ENCODE assay signal across 13 mouse cellular contexts in the genomic region with DNA sequence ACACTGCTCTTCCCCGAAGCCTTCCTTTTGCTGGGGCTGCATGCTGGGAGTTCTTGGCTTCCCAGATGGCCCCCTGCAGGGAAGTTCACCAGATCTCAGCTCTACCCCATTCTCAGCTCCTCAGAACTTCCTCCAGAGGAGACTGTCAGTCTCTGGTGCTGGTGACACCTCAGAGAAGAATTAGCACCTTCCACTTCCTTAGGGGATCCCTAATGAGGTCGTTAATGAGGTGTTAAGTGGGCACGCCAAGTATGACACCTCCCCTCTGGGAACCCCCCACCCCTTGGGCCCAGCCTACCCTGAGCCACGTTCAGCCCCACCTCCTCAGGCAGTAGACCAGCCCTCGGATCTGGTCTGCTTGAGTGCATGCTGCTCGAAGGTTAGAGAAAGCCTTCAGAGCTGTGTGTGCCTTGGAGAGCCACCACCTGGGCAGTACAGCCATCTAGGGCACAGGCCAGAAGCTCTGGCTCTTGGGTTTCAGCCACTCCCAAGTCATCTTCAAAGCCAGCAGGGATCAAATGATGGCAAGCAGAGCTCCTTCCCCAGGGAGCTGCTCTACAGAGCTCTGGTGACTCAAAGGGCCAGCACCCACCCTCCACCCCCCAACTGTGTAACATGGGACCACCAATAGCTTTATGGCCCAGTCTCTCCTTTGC. TPM values are rescaled to one million over a fixed set of nuclear protein-coding genes. Genes with fewer than 3 reads are reported as not detected.
DNase-seq lines count a peak whose midpoint lies in the region; ATAC-seq and TF ChIP-seq lines count a peak whose summit lies in the region.
"Had no signal": no experiment of that assay in that cellular context is flagged by ENCODE, and none has a peak within 500 bp of the region (broad histone marks: within the 10 kb centered on the region; RNA-seq: fewer than 3 reads in every experiment).

No protein-coding gene starts in this region.

- H3K27me3 ChIP-seq in kidney, embryonic 14.5 days (ENCODE audit: control insufficient read depth, insufficient read depth, low read length): no peaks in the 10 kb centered on the region
- peaks cover 44% of the 10 kb centered on the region for H3K27me3 ChIP-seq in E14TG2a.4 (ENCODE audit: insufficient read depth, low read length)
- H3K27me3 ChIP-seq in embryonic facial prominence, embryonic 14.5 days (replicated peaks; ENCODE audit: control insufficient read depth, insufficient read depth, low read length): no peaks in the 10 kb centered on the region
- H3K27me3 ChIP-seq: Patski had no signal

- intact Hi-C loops in left cerebral cortex, postnatal 36 days (cut with DNase I): no loop called here

- H3K27ac ChIP-seq in kidney, embryonic 14.5 days (ENCODE audit: low read depth, low read length): no peak overlapping the region; the same call in 1 of the 2 replicates
- no peak overlapping the region for H3K27ac ChIP-seq in embryonic facial prominence, embryonic 14.5 days (replicated peaks; ENCODE audit: low read depth, low read length)
- H3K27ac ChIP-seq in macrophage: peak overlapping the region; percentile 95
- H3K27ac ChIP-seq: embryonic facial prominence, embryonic 13.5 days had no signal

- H3K4me1 ChIP-seq in kidney, embryonic 14.5 days (ENCODE audit: control insufficient read depth, insufficient read depth, low read length): peaks cover 35% of the 10 kb centered on the region
- H3K4me1 ChIP-seq in E14TG2a.4 (replicated peaks; ENCODE audit: low read depth, low read length): peaks cover 66% of the 10 kb centered on the region
- H3K4me1 ChIP-seq in embryonic facial prominence, embryonic 14.5 days (ENCODE audit: control insufficient read depth, insufficient read depth, low read length): peaks cover 20% of the 10 kb centered on the region

- no peak for TF ChIP-seq CTCF in E14TG2a.4 (conservative IDR thresholded peaks at IDR 0.05; ENCODE audit: low read length)

- no peak overlapping the region for H3K4me3 ChIP-seq in kidney, embryonic 14.5 days (ENCODE audit: low read length)
- H3K4me3 ChIP-seq in E14TG2a.4 (replicated peaks; ENCODE audit: low read length): peak overlapping the region; percentile 73
- H3K4me3 ChIP-seq in embryonic facial prominence, embryonic 14.5 days (ENCODE audit: low read depth, low read length): no peak overlapping the region
- no peak overlapping the region for H3K4me3 ChIP-seq in macrophage (ENCODE audit: inconsistent target)
- H3K4me3 ChIP-seq: embryonic facial prominence, embryonic 13.5 days had no signal

- H3K9ac ChIP-seq in kidney, embryonic 14.5 days (ENCODE audit: low read depth, low read length): no peak overlapping the region
- no peak overlapping the region for H3K9ac ChIP-seq in embryonic facial prominence, embryonic 14.5 days (ENCODE audit: low read depth, low read length)
- H3K9ac ChIP-seq: embryonic facial prominence, embryonic 13.5 days had no signal

- H3K9me3 ChIP-seq in kidney, embryonic 14.5 days (ENCODE audit: control insufficient read depth, low read length): no peaks in the 10 kb centered on the region
- no peaks in the 10 kb centered on the region for H3K9me3 ChIP-seq in E14TG2a.4 (ENCODE audit: low read length)
- no peaks in the 10 kb centered on the region for H3K9me3 ChIP-seq in embryonic facial prominence, embryonic 14.5 days (ENCODE audit: control insufficient read depth, low read length)
- H3K9me3 ChIP-seq: embryonic facial prominence, embryonic 13.5 days had no signal

- ATAC-seq in kidney, embryonic 14.5 days (ENCODE audit: low FRiP score, low TSS enrichment): peak; percentile 54
- ATAC-seq in embryonic facial prominence, embryonic 14.5 days (ENCODE audit: low read depth): peak; percentile 38
- ATAC-seq: inflammation-experienced regulatory T-cells, adult 6 months; Patski had no signal

- H3K36me3 ChIP-seq in kidney, embryonic 14.5 days (ENCODE audit: control insufficient read depth, insufficient read depth, low read length): no peaks in the 10 kb centered on the region
- no peaks in the 10 kb centered on the region for H3K36me3 ChIP-seq in E14TG2a.4 (ENCODE audit: insufficient read depth, low read length)
- H3K36me3 ChIP-seq in embryonic facial prominence, embryonic 14.5 days (ENCODE audit: control insufficient read depth, insufficient read depth, low read length): no peaks in the 10 kb centered on the region
- no peaks in the 10 kb centered on the region for H3K36me3 ChIP-seq in macrophage (ENCODE audit: inconsistent target)
- H3K36me3 ChIP-seq: embryonic facial prominence, embryonic 13.5 days had no signal

- 13% methylated on average over 6 of the region's 6 CpGs for WGBS in kidney, embryonic 14.5 days
- 40% methylated on average over 6 of the region's 6 CpGs for WGBS in embryonic facial prominence, embryonic 14.5 days
- 70% methylated on average over 6 of the region's 6 CpGs for WGBS in macrophage (ENCODE audit: missing documents)

- H3K79me2 ChIP-seq in macrophage (ENCODE audit: inconsistent target): no peaks in the 10 kb centered on the region

- DNase-seq in kidney, postnatal 4 days: no peak
- DNase-seq in embryonic facial prominence, embryonic 14.5 days (ENCODE audit: low spot score): no peak
- DNase-seq in layer of hippocampus, adult 8-10 months (ENCODE audit: low spot score in 2 of 2): no peak
- no peak for DNase-seq in Muller cell, postnatal 12 days (ENCODE audit: inconsistent ontology term)
- no peak for DNase-seq in left cerebral cortex, postnatal 36 days (ENCODE audit: low spot score in 2 of 2)
- DNase-seq: right cerebral cortex, adult 18-20 months; thymus, postnatal 4 days had no signal

- H3K4me2 ChIP-seq in kidney, embryonic 14.5 days (replicated peaks; ENCODE audit: low read depth, low read length): no peak overlapping the region
- no peak overlapping the region for H3K4me2 ChIP-seq in embryonic facial prominence, embryonic 14.5 days (ENCODE audit: low read depth, low read length)
- H3K4me2 ChIP-seq: embryonic facial prominence, embryonic 13.5 days had no signal

RNA-seq across cellular contexts. Expression of gene Dagla, which starts 25.9 kb away (rescaled TPM):
- 2.2 and 3.0 TPM in 2 replicates for polyA plus RNA-seq in kidney, embryonic 14.5 days (2014; fragmentation: Nextera tagmentation; extraction: Ambion mirVana)
- polyA plus RNA-seq in embryonic facial prominence, embryonic 14.5 days (2014; fragmentation: Nextera tagmentation; extraction: Ambion mirVana): 2.8 and 2.9 TPM in 2 replicates
- total RNA-seq in macrophage (2018; cell fraction: chromatin; rRNA removed): 10 to 100 TPM in 5 of 26 experiments, 1 to 10 TPM in 20, under 1 TPM in 1; 0.73 to 13.8 (median 5.4) TPM
- total RNA-seq in macrophage (2018; cell fraction: cytosol; rRNA removed): 1 to 10 TPM; 1.4 to 6.8 (median 3.3) TPM
- 10 to 100 TPM in 2 of 26 experiments, 1 to 10 TPM in 24; 1.6 to 10.7 (median 4.1) TPM for total RNA-seq in macrophage (2018; cell fraction: nucleus; rRNA removed)
- polyA plus RNA-seq in macrophage (2018): 2.2 to 3.9 TPM (median 2.9 TPM) in 3 replicates
- total RNA-seq in layer of hippocampus, adult 8-10 months (2022): 100 to 1,000 TPM in 3 of 4 experiments, 10 to 100 TPM in 1; 94.1 to 109 (median 104) TPM
- 10 to 100 TPM; 92.4 to 94.3 TPM for total RNA-seq in left cerebral cortex, postnatal 36 days (2021)

RNA-seq across cellular contexts. Expression of gene Myrf, which starts 38.2 kb away (rescaled TPM):
- polyA plus RNA-seq in kidney, embryonic 14.5 days (2014; fragmentation: Nextera tagmentation; extraction: Ambion mirVana): 3.9 and 6.4 TPM in 2 replicates
- polyA plus RNA-seq in embryonic facial prominence, embryonic 14.5 days (2014; fragmentation: Nextera tagmentation; extraction: Ambion mirVana): 0.87 and 0.96 TPM in 2 replicates
- 1 to 10 TPM in 11 of 26 experiments, under 1 TPM in 11, not detected in 4; 0.18 to 3.1 (median 0.97) TPM for total RNA-seq in macrophage (2018; cell fraction: chromatin; rRNA removed)
- 1 to 10 TPM in 8 of 26 experiments, under 1 TPM in 18; 0.09 to 2.9 (median 0.54) TPM for total RNA-seq in macrophage (2018; cell fraction: cytosol; rRNA removed)
- 1 to 10 TPM in 5 of 26 experiments, under 1 TPM in 18, not detected in 3; 0.12 to 2.7 (median 0.64) TPM for total RNA-seq in macrophage (2018; cell fraction: nucleus; rRNA removed)
- 0.08 to 0.37 TPM (median 0.17 TPM) in 3 replicates for polyA plus RNA-seq in macrophage (2018)
- 10 to 100 TPM; 31.6 to 37.2 (median 36.7) TPM for total RNA-seq in layer of hippocampus, adult 8-10 months (2022)
- 10 to 100 TPM; 17.1 to 18.9 TPM for total RNA-seq in left cerebral cortex, postnatal 36 days (2021)
- polyA plus RNA-seq: inflammation-experienced regulatory T-cells, adult 6 months had no signal
